Mouse (Mus musculus) MEL (cell line): ENCODE results near the gene Tbc1d13.

Experiments used
- CTCF ChIP-seq, 3 experiments: IDR thresholded peaks in 2 of 3; conservative IDR thresholded peaks in 1 of 3; 2 replicates each; pipeline ENCODE4 v1.5.1; 2011 to 2012; ENCODE audit warnings: low read length in 3 of 3, low read depth in 2 of 3, mild to moderate bottlenecking in 2 of 3, improper control_type of control experiment in 1 of 3, inconsistent platforms in 1 of 3, mixed read lengths in 1 of 3, moderate library complexity in 1 of 3; ENCODE audit not compliant: control insufficient read depth in 1 of 3, insufficient read depth in 1 of 3, poor library complexity in 1 of 3, severe bottlenecking in 1 of 3
- POLR2A ChIP-seq, 2 experiments: IDR thresholded peaks; 2 replicates each; pipeline ENCODE4 v1.6.1; 2011 to 2012; ENCODE audit warnings: low read length in 2 of 2, mild to moderate bottlenecking in 2 of 2, control low read depth in 1 of 2, improper control_type of control experiment in 1 of 2, low read depth in 1 of 2, moderate library complexity in 1 of 2; ENCODE audit not compliant: control insufficient read depth in 1 of 2, insufficient read depth in 1 of 2, poor library complexity in 1 of 2
- UBTF ChIP-seq: IDR thresholded peaks from 2 replicates; pipeline ENCODE4 v1.6.1; 2012; ENCODE audit warnings: low read depth, mild to moderate bottlenecking, inconsistent platforms, low read length, improper control_type of control experiment, moderate library complexity, borderline replicate concordance; ENCODE audit not compliant: insufficient read depth
- ZC3H11A ChIP-seq: IDR thresholded peaks from 2 replicates; pipeline ENCODE4 v1.6.1; 2012; ENCODE audit warnings: low read depth, mild to moderate bottlenecking, inconsistent platforms, low read length, improper control_type of control experiment

DNA sequence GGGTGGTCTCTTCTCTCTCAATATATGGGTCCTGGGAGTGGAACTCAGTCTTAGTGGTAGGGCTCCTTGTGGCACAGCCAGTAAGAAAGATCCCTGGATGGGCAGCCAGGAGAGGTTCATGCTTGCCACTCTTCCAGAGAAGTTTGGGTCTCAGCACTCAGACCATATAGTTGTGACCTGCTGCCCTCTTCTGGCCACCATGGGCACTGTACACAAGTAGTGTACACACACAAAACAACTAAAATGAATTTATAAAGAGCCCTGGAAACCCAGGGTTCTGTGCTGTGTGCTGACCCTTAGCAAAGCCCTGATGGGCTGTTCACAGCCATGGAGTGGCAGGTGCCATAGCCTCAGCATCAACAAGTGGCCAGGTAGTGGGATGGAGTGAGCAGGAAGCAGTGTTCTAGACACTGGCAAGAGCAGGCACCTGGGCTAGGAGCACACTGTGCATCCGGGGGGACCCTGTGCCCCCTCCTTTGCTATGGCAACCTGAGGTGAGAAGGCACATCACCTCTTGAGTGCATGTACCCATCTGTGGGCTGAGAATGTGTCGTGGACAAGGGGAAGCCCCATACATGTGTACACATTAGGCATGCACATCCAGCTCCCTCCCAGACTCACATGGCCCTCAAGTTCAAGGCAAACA, 37.5 kb upstream of the Tbc1d13 start:
- TF ChIP-seq ZC3H11A (peak; percentile 57; the same call in 1 of the 2 replicates), POLR2A (IDR thresholded peaks at IDR 0.05; ENCODE audit: control insufficient read depth in 1 of 2, insufficient read depth in 1 of 2, low read depth in 1 of 2, low read length in 2 of 2, poor library complexity in 1 of 2) (peak in 1 of 2 experiments; percentile 46; a peak in 2 of 4 replicates), UBTF (no peak), CTCF (IDR thresholded peaks at IDR 0.05 in 2 of 3, conservative IDR thresholded peaks at IDR 0.05 in 1 of 3; ENCODE audit: control insufficient read depth in 1 of 3, insufficient read depth in 1 of 3, low read depth in 2 of 3, low read length in 3 of 3, poor library complexity in 1 of 3, severe bottlenecking in 1 of 3) (peak; percentile 64 to 79 (median 74))
